Mouse (Mus musculus): Measurements from ENCODE around the gene Six6. TPM values are rescaled to one million over a fixed set of nuclear protein-coding genes. Genes with fewer than 3 reads are reported as not detected.

Six6 gene
- total and polyA plus RNA-seq, 3 experiments = not detected

- H3K27me3 ChIP-seq (ENCODE audit: control insufficient read depth, insufficient read depth, low read length) = peaks cover 16% of the 10 kb centered on the region
- 62% methylated on average over 2 of the region's 2 CpGs for WGBS
- H3K79me2 ChIP-seq (replicated peaks; ENCODE audit: control insufficient read depth, insufficient read depth, low read length) = no peaks in the 10 kb centered on the region
- H3K9ac ChIP-seq (ENCODE audit: low read depth, low read length) = no peak overlapping the region
- no peaks in the 10 kb centered on the region for H3K36me3 ChIP-seq (ENCODE audit: control insufficient read depth, insufficient read depth, low read length)
- DNase-seq = no peak
- intact Hi-C loops (cut with DNase I) = loop anchor here (5.0 kb wide), 1 partner anchor 95 kb away; no protein-coding TSS in a partner anchor
- TF ChIP-seq CTCF (IDR thresholded peaks at IDR 0.05) = no peak
- no peak for TF ChIP-seq POLR2A (IDR thresholded peaks at IDR 0.05; ENCODE audit: insufficient read depth, low read depth, low read length)
- TF ChIP-seq EP300 (IDR thresholded peaks at IDR 0.05; ENCODE audit: insufficient read depth, low read depth, low read length) = no peak
- no peak overlapping the region for H3K27ac ChIP-seq
- no peaks in the 10 kb centered on the region for H3K4me1 ChIP-seq (ENCODE audit: control insufficient read depth, insufficient read depth, low read length)
- no peak overlapping the region for H3K4me3 ChIP-seq
Measured at GRCm38 (mm10) chr12:72947335-72947734, 7.6 kb downstream of the Six6 start.

- Histone ChIP-seq H3K4me1 (ENCODE audit: control insufficient read depth, insufficient read depth, low read length) (peaks cover 1% of the 10 kb centered on the region; the same call in 1 of the 2 replicates), H3K4me3 (no peak overlapping the region), H3K9ac (ENCODE audit: low read depth, low read length) (no peak overlapping the region), H3K36me3 (ENCODE audit: control insufficient read depth, insufficient read depth, low read length) (no peaks in the 10 kb centered on the region), H3K27ac (no peak overlapping the region), H3K27me3 (ENCODE audit: control insufficient read depth, insufficient read depth, low read length) (0 out of 2 replicates have a peak, but pooled peaks cover 2% of the 10 kb centered on the region), H3K79me2 (replicated peaks; ENCODE audit: control insufficient read depth, insufficient read depth, low read length) (no peaks in the 10 kb centered on the region)
- 84% methylated on average over 5 of the region's 5 CpGs for WGBS
- TF ChIP-seq POLR2A (IDR thresholded peaks at IDR 0.05; ENCODE audit: insufficient read depth, low read depth, low read length) (no peak), EP300 (IDR thresholded peaks at IDR 0.05; ENCODE audit: insufficient read depth, low read depth, low read length) (no peak), CTCF (IDR thresholded peaks at IDR 0.05) (no peak)
- no peak for DNase-seq
- intact Hi-C loops (cut with DNase I) = no loop called here
Measured at GRCm38 (mm10) chr12:72953089-72953488, 13.4 kb downstream of the Six6 start.

- Histone ChIP-seq H3K79me2 (replicated peaks; ENCODE audit: control insufficient read depth, insufficient read depth, low read length) (no peaks in the 10 kb centered on the region), H3K4me3 (no peak overlapping the region), H3K4me1 (ENCODE audit: control insufficient read depth, insufficient read depth, low read length) (peaks cover 1% of the 10 kb centered on the region; the same call in 1 of the 2 replicates), H3K27ac (no peak overlapping the region), H3K27me3 (ENCODE audit: control insufficient read depth, insufficient read depth, low read length) (0 out of 2 replicates have a peak, but pooled peaks cover 2% of the 10 kb centered on the region), H3K36me3 (ENCODE audit: control insufficient read depth, insufficient read depth, low read length) (no peaks in the 10 kb centered on the region), H3K9ac (ENCODE audit: low read depth, low read length) (no peak overlapping the region)
- TF ChIP-seq CTCF (IDR thresholded peaks at IDR 0.05) = no peak
- intact Hi-C loops (cut with DNase I) = no loop called here
- DNase-seq = no peak
- WGBS = 77% methylated on average over 5 of the region's 5 CpGs
Measured at GRCm38 (mm10) chr12:72953858-72954257, 14.2 kb downstream of the Six6 start.

GRCm38 (mm10) chr12:72954906-72955305 is 15.2 kb downstream of the Six6 start:
- no peaks in the 10 kb centered on the region for H3K36me3 ChIP-seq (ENCODE audit: control insufficient read depth, insufficient read depth, low read length)
- H3K79me2 ChIP-seq (replicated peaks; ENCODE audit: control insufficient read depth, insufficient read depth, low read length) = no peaks in the 10 kb centered on the region
- H3K4me3 ChIP-seq = no peak overlapping the region
- H3K9ac ChIP-seq (ENCODE audit: low read depth, low read length) = no peak overlapping the region
- DNase-seq = no peak
- intact Hi-C loops (cut with DNase I) = no loop called here
- H3K4me1 ChIP-seq (ENCODE audit: control insufficient read depth, insufficient read depth, low read length) = peaks cover 1% of the 10 kb centered on the region; the same call in 1 of the 2 replicates
- H3K27ac ChIP-seq = no peak overlapping the region
- 18% methylated on average over 4 of the region's 4 CpGs for WGBS
- 0 out of 2 replicates have a peak, but pooled peaks cover 2% of the 10 kb centered on the region for H3K27me3 ChIP-seq (ENCODE audit: control insufficient read depth, insufficient read depth, low read length)
- TF ChIP-seq POLR2A (IDR thresholded peaks at IDR 0.05; ENCODE audit: insufficient read depth, low read depth, low read length) = no peak
- TF ChIP-seq EP300 (IDR thresholded peaks at IDR 0.05; ENCODE audit: insufficient read depth, low read depth, low read length) = no peak
- TF ChIP-seq CTCF (IDR thresholded peaks at IDR 0.05) = no peak

GRCm38 (mm10) chr12:72957829-72958424 is 18.2 kb downstream of the Six6 start:
- WGBS = 54% methylated on average over 6 of the region's 6 CpGs
- peaks cover 1% of the 10 kb centered on the region; the same call in 1 of the 2 replicates for H3K4me1 ChIP-seq (ENCODE audit: control insufficient read depth, insufficient read depth, low read length)
- no peak overlapping the region for H3K4me3 ChIP-seq
- H3K79me2 ChIP-seq (replicated peaks; ENCODE audit: control insufficient read depth, insufficient read depth, low read length) = no peaks in the 10 kb centered on the region
- DNase-seq = no peak
- H3K27ac ChIP-seq = no peak overlapping the region
- no peaks in the 10 kb centered on the region for H3K27me3 ChIP-seq (ENCODE audit: control insufficient read depth, insufficient read depth, low read length)
- TF ChIP-seq POLR2A (IDR thresholded peaks at IDR 0.05; ENCODE audit: insufficient read depth, low read depth, low read length) = no peak
- TF ChIP-seq CTCF (IDR thresholded peaks at IDR 0.05) = no peak
- TF ChIP-seq EP300 (IDR thresholded peaks at IDR 0.05; ENCODE audit: insufficient read depth, low read depth, low read length) = no peak
- intact Hi-C loops (cut with DNase I) = no loop called here
- no peak overlapping the region for H3K9ac ChIP-seq (ENCODE audit: low read depth, low read length)
- H3K36me3 ChIP-seq (ENCODE audit: control insufficient read depth, insufficient read depth, low read length) = no peaks in the 10 kb centered on the region

- WGBS = 87% methylated on average over 3 of the region's 3 CpGs
- H3K36me3 ChIP-seq (ENCODE audit: control insufficient read depth, insufficient read depth, low read length) = no peaks in the 10 kb centered on the region
- intact Hi-C loops (cut with DNase I) = no loop called here
Measured at GRCm38 (mm10) chr12:72958446-72958845, 18.8 kb downstream of the Six6 start.

More at GRCm38 (mm10) chr12:72958446-72958845, 18.8 kb downstream of the Six6 start:
- no peak for TF ChIP-seq EP300 (IDR thresholded peaks at IDR 0.05; ENCODE audit: insufficient read depth, low read depth, low read length)
- TF ChIP-seq POLR2A (IDR thresholded peaks at IDR 0.05; ENCODE audit: insufficient read depth, low read depth, low read length) = no peak
- TF ChIP-seq CTCF (IDR thresholded peaks at IDR 0.05) = no peak
- no peaks in the 10 kb centered on the region for H3K79me2 ChIP-seq (replicated peaks; ENCODE audit: control insufficient read depth, insufficient read depth, low read length)
- no peak overlapping the region for H3K27ac ChIP-seq
- H3K9ac ChIP-seq (ENCODE audit: low read depth, low read length) = no peak overlapping the region
- H3K27me3 ChIP-seq (ENCODE audit: control insufficient read depth, insufficient read depth, low read length) = no peaks in the 10 kb centered on the region
- no peak overlapping the region for H3K4me3 ChIP-seq
- H3K4me1 ChIP-seq (ENCODE audit: control insufficient read depth, insufficient read depth, low read length) = peaks cover 1% of the 10 kb centered on the region; the same call in 1 of the 2 replicates
- DNase-seq = no peak

Measured in heart, adult 2 months (tissue).